Mouse (Mus musculus): ENCODE measurements at regions not wholly inside any gene's neighbourhood (a gene's known extent, or its start where the extent isn't known, plus 50 kb on each side); places are given as distances from the start of the nearest gene placed in this dataset.
"Not testable (repeated sequence)": the region's sequence is repeated elsewhere in the genome, so short reads cannot be mapped to it uniquely, and the experiment has no call there.

DNA sequence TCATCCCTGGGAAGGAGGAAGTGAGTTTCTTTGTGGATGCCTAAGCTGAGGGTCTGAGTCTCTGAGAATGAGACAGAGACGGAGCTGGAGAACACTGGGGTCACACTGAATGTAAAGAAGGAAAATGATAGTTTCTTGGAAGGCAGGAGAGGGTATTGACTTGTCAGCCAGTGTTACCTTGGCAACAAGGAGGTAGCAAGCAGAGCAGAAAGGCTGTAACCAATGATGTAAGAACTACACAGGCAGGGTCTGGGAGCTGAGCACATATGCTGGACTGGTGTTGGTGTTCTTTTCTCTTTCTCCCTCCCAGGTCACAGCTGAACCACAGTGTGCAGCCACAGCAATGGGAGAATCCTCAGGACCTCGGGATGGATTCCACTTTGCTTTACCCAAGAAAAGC, 75.5 kb upstream of the 1110032F04Rik start:
- no peak for DNase-seq (ENCODE audit: low spot score in 2 of 2)
- intact Hi-C loops (cut with DNase I): no loop called here

DNA sequence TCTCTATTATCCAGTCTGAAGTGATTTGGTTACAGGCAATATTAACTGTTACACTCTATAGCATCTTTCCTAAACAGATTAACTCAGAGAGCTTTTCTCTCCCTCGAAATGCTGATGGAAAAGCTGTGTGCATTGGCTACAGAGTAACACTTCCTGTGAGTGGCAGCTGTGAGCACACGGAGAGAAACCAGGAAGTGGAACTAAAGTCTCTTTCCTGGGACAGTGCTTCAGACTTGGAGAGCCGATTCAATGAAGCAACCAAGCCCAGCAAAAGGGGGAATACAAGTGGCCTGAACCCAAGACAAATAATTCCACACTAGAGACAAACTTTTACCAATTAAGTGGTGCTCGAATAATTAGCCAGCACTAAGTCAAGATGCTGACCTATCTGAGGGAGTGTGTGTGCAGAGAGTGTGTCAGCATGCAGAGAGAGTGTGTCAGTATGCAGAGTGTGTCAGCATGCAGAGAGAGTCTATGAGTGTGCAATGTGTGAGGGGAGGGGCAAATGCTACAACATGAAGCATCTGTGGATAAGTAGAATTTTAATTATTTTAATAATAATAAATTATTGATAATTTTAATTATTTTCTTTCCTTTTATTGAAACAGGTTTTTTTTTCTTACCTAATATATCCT, 74.9 kb upstream of the 1110032F04Rik start:
- no peak for DNase-seq (ENCODE audit: low spot score in 2 of 2)
- intact Hi-C loops (cut with DNase I): no loop called here

DNA sequence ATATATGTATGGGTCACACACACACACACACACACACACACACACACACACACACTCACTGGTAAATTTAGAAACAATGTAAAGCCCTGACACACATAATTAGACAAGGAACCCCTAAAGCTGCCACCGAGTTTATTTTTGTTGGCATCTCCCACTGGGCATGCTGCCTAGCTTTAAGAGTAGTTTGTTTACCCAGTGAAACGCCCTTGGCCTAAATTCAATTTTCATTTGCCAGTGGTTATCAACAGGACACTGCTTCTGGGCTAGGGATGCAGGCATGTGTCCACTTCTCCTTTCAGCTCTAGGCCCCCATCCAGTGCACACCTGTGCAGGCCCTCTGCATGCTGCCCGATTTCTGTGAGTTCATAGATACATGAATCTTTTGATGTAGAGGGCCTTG, 73.7 kb upstream of the 1110032F04Rik start:
- no peak for DNase-seq (ENCODE audit: low spot score in 2 of 2)
- intact Hi-C loops (cut with DNase I): loop anchor here (2.0 kb wide), 1 partner anchor 159 kb away; no protein-coding TSS in a partner anchor

DNA sequence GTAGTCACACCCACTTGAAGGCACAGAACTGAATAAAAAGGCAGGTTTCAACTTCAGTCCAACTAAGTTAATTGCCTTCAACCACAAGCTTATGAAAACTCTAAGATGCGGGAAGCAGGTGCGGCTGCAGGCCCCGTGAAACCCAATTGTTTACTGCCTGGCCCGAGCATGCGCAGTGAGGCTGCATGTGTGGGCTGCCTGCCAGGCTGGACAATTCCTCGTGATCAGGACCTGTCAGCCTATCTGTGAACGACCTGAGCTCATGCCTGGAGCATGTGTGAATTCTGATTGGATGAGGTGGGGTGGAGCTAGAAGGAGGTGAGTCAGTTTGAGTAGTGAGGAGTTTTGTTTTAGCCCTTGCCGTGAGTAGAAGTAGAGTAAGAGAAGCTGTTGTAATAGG, 71.0 kb upstream of the 1110032F04Rik start:
- DNase-seq (ENCODE audit: low spot score in 2 of 2); intact Hi-C loops (cut with DNase I): not testable (repeated sequence)

DNA sequence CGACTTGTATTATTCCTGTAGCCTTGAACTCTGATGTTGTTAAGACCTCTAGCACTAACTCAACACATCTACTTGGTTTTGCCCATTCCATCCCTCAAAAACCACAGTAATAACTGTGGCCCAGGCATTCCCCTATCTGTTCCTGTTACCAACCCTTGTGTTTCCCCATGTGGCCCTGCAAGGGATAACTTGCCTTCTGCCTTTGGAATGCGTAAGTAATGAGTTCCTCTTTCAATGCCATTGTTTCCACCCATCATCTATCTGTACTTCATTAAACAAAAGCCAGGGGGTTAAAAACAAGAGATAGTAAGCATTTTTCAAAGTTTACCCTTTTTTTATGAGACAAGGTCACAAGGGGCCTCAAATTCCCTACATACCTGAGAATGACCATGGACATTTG, 60.5 kb upstream of the 1110032F04Rik start:
- DNase-seq (ENCODE audit: low spot score in 2 of 2): no peak
- intact Hi-C loops (cut with DNase I): no loop called here

DNA sequence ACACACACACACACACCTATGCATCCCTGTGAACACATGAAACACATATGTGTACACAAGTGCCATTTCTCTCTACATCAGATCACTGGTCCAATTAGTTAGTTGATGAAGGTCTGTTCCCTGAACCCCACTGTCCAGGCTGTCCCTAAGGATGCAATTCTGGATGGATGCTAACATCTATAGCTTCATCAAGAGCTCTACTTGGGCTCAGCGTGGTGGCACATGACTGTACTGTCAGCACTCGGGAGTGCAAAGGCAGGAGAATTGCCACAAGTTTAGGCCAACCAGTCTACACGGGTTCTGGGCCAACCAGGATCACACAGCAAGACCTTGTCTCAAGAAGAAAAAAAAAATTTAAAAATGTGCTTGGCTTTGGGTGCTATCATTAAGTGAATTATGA, 55.9 kb upstream of the 1110032F04Rik start:
- DNase-seq (ENCODE audit: low spot score in 2 of 2): no peak
- intact Hi-C loops (cut with DNase I): no loop called here

DNA sequence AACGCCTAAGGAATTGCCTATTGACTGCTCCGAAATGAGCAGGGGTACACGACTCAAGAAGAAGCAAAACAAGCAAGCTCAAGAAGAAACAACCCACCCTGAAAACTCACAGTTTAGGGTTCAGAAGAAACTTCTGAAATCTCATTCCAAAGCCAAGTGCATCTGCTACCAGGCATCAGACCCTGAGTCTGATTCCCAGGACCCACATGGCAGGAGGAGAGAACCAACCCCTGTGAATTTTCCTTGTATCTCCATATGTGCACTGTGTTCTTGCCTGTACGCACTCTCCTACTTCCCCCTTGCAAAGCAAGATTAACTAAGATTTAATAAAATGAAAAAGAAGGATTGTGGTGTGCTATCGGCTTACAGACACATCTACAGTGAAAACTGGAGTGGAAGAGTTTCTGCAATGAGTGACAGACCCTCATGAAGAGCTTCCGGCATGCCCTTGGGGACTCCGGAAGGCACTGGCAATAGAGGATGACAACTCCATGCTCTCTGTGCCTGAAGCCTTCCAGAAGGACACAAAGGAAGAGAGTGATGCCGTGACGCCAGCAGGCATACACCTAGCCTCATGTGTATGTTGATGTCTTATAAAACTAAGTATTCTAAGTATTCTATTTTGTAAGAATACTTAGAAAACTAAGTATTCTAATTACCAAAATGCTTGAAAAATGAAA, 55.2 kb upstream of the 1110032F04Rik start:
- intact Hi-C loops (cut with DNase I): no loop called here
- DNase-seq (ENCODE audit: low spot score in 2 of 2): no peak

DNA sequence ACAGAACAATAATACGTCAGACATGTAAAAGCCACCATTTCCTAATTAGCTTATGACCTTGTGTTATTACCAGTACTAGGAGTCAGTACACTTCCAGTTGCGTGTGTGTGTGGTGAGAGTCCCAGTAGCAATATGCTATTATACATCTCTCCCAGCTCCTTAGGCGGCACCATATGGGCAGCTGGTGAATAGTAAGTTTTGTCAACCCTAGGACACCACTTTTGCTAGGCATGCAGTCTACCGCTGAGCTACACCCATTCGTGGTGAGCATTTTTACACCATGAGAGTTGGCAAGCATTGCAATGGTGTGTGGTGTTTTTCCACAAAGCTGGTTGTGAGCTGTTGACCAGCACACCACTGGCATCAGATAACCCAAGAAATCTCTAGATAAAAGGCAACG, 53.8 kb upstream of the 1110032F04Rik start:
- no peak for DNase-seq (ENCODE audit: low spot score in 2 of 2)
- intact Hi-C loops (cut with DNase I): no loop called here

DNA sequence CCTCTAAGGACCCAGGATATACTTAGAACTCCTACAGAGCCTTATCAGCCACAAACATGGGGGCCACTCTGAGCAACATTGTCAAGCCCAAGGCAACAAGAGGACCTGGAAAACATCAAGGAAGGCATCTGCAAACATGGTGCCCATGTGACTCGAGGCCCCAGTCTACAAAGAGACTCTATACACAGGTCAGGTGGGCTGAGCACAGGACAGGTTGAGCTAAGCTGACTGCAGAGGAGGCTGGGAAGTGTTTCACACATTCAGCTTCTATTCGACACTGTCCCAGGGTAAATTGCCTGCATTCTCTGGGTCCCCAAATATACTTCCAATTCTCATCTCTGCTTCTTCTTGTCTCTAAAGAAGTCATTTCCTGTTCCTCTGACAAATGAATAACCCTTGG, 52.1 kb upstream of the 1110032F04Rik start:
- intact Hi-C loops (cut with DNase I): no loop called here
- DNase-seq (ENCODE audit: low spot score in 2 of 2): no peak
